Mouse (Mus musculus): ENCODE data around the gene Ccdc13.

The Ccdc13 gene

GRCm38 (mm10) chr9:121757835-121758814 is 81.1 kb downstream of the Ccdc13 start:
- DNase-seq = peak; percentile 47

DNA sequence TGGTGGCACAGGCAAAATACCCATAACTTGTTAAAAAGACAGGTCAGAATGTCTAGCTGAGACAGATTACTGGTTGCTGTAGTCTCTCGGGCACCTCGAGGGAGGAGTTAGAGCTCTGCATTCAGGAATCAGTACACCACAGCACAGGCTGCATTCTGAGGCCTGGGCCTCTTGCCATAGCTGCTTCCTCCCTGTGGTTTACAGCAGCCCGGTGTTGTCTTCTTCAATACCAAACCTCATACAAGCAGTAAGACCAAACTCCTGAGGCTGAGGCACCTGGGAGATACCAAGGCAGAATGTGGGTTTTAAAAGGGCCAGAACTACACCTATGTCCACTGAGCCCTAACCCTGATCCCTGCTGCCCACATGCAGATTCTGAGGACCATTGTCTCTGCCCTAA is 81.8 kb downstream of the Ccdc13 start:
- DNase-seq = no peak

- DNase-seq = no peak
Measured at GRCm38 (mm10) chr9:121756785-121757184, 82.5 kb downstream of the Ccdc13 start.

DNA sequence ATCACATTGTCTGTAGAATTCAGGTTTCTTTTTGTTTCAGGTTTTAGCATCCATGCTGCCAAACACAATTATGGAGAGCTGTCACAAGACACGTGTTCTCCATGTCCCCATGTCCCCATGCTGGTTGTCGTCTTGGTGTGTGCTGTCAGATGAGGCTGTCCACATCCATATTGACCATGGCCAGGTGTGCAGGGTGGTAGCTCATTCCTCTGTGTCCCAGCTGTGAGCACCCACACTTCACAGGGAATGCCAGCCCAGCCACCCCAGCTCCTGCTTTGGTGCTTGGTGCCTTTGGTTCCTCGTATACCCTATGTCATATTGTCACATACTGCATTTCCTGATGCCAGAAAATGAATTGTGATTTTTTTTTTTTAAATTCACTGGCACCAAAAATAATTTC is 84.6 kb downstream of the Ccdc13 start:
- DNase-seq = no peak

DNA sequence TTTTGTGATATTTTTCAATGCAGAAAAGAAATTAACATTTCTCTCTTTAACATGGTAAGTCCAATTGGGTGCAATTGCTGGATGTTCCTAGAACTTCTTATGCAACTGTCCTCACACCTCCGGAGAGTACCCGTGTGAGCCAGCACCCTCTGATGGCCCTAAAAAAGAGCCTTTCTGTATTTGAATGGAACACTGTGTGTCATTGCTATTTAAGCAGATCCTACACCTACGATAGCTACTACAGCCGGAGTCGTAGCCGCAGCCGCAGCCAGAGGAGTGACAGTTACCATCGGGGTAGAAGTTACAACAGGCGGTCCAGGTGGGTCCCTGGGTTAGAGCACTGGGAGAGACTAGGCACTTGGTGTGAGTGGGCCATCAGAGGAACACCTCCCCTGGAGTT is 86.5 kb downstream of the Ccdc13 start:
- DNase-seq = no peak

Data from cerebellum, adult 9-10 months (tissue).